Mouse (Mus musculus) intestine, postnatal 0 days (tissue): ENCODE measurements around the gene Osgep. TPM values are rescaled to one million over a fixed set of nuclear protein-coding genes. Genes with fewer than 3 reads are reported as not detected.

ENCODE experiments used
- ATAC-seq: fragments of 200-750 bp; cut with Nextera tagmentation; 2 replicates; pipeline ENCODE4 v1.8.0; 2017; ENCODE audit warnings: mild to moderate bottlenecking, moderate TSS enrichment, moderate library complexity
- H3K27ac ChIP-seq: fragments of 300-500 bp; sonication (generic); 2 replicates; pipeline ENCODE4 v1.5.1; 2014; ENCODE audit warnings: mild to moderate bottlenecking, low read depth, low read length, moderate library complexity
- H3K27me3 ChIP-seq: fragments of 300-500 bp; sonication (generic); replicated peaks from 2 replicates; pipeline ENCODE4 v1.6.1; 2014; ENCODE audit warnings: low read length, mixed read lengths; ENCODE audit not compliant: control insufficient read depth, insufficient read depth
- H3K36me3 ChIP-seq: fragments of 300-500 bp; sonication (generic); 2 replicates; pipeline ENCODE4 v1.6.1; 2014; ENCODE audit warnings: mild to moderate bottlenecking, moderate library complexity; ENCODE audit not compliant: control insufficient read depth, insufficient read depth
- H3K4me1 ChIP-seq: fragments of 300-500 bp; sonication (generic); replicated peaks from 2 replicates; pipeline ENCODE4 v1.6.1; 2014; ENCODE audit warnings: antibody characterized with exemption, low read length, mixed read lengths; ENCODE audit not compliant: control insufficient read depth, insufficient read depth
- H3K4me2 ChIP-seq: fragments of 300-500 bp; sonication (generic); replicated peaks from 2 replicates; pipeline ENCODE4 v1.6.1; 2014; ENCODE audit warnings: low read depth, mild to moderate bottlenecking, moderate library complexity
- H3K4me3 ChIP-seq: fragments of 300-500 bp; sonication (generic); 2 replicates; pipeline ENCODE4 v1.5.1; 2014; ENCODE audit warnings: low read depth, low read length
- H3K9ac ChIP-seq: fragments of 300-500 bp; sonication (generic); 2 replicates; pipeline ENCODE4 v1.6.1; 2014; ENCODE audit warnings: mild to moderate bottlenecking, low read depth, low read length
- H3K9me3 ChIP-seq: fragments of 300-500 bp; sonication (generic); 2 replicates; pipeline ENCODE4 v1.6.1; 2016; ENCODE audit warnings: mixed run types; ENCODE audit not compliant: control insufficient read depth
- CTCF ChIP-seq: sonication (generic); IDR thresholded peaks from 2 replicates; pipeline ENCODE4 v1.5.1; 2016; ENCODE audit warnings: low read depth, mild to moderate bottlenecking, control low read depth, antibody characterized with exemption, moderate library complexity
- WGBS: fragments of 180-500 bp; shearing (Covaris S2); extraction: QIAGEN DNeasy Blood & Tissue Kit; methylation state at CpG from one replicate; pipeline ENCODE4 v1.1.7; 2014; 5-methylcytosine and 5-hydroxymethylcytosine counted together
- polyA plus RNA-seq: library from polyadenylated mRNA; unstranded; fragments of >200 nt; fragmentation: Nextera tagmentation; extraction: Ambion mirVana; gene quantifications from 2 replicates; pipeline ENCODE4 v1.2.1, GENCODE M21; 2015

The Osgep gene
- polyA plus RNA-seq, 1 experiment from 2014 or later, result 56.8 TPM

GRCm38 (mm10) chr14:50876236-50876950 lies 48.3 kb downstream of the Osgep start:
- no peaks in the 10 kb centered on the region for H3K9me3 ChIP-seq
- H3K36me3 ChIP-seq, result no peaks in the 10 kb centered on the region
- no peak overlapping the region for H3K4me3 ChIP-seq
- WGBS, result 86% methylated on average over 6 of the region's 6 CpGs
- H3K9ac ChIP-seq, result no peak overlapping the region
- H3K4me2 ChIP-seq, result no peak overlapping the region
- no peaks in the 10 kb centered on the region for H3K4me1 ChIP-seq
- no peak for TF ChIP-seq CTCF
- ATAC-seq, result no peak
- H3K27me3 ChIP-seq, result no peaks in the 10 kb centered on the region
- H3K27ac ChIP-seq, result peak overlapping the region; percentile 50

DNA sequence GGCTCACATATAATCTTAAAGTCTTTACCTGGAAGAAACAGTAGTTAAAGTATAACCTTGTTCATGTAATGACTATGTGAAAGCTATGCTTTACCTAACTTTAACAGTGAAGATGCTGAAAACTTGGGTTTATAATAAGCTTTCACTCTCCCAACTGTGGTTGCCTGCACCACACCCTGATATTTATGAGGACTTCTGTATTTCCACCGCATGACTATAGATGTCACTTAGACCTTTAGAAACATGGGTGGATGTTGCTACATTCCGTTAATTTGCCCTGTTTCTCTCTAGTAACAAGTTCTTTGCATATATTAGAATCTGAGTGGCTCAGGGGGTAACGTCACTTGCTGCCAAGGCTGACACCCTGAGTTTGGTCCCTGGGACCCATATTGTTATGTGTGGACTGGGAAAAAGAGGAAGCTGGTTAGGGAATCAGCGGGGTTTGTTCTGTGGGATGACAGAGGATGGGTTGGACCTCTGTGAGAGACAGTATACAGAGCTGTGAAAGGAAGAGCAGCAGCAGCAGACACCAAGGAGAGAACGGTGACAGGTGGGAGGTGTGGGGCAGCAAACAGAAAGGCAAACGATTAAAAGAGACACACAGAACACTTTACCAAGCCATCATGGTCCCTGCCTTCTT lies 49.0 kb downstream of the Osgep start:
- no peaks in the 10 kb centered on the region for H3K9me3 ChIP-seq
- no peaks in the 10 kb centered on the region for H3K4me1 ChIP-seq
- no peak overlapping the region for H3K9ac ChIP-seq
- TF ChIP-seq CTCF, result no peak
- H3K27ac ChIP-seq, result peak overlapping the region; percentile 50
- ATAC-seq, result peak; percentile 49; the same call in 1 of the 2 replicates
- H3K36me3 ChIP-seq, result no peaks in the 10 kb centered on the region
- no peak overlapping the region for H3K4me3 ChIP-seq
- 60% methylated on average over 6 of the region's 6 CpGs for WGBS
- H3K27me3 ChIP-seq, result no peaks in the 10 kb centered on the region
- no peak overlapping the region; the same call in 1 of the 2 replicates for H3K4me2 ChIP-seq

- Histone ChIP-seq H3K27me3 (no peaks in the 10 kb centered on the region), H3K27ac (peak overlapping the region; percentile 42), H3K36me3 (no peaks in the 10 kb centered on the region), H3K9me3 (no peaks in the 10 kb centered on the region), H3K4me1 (no peaks in the 10 kb centered on the region), H3K4me2 (peak overlapping the region; percentile 38; the same call in 1 of the 2 replicates), H3K4me3 (no peak overlapping the region), H3K9ac (no peak overlapping the region)
- WGBS, result 68% methylated on average over 3 of the region's 3 CpGs
- no peak for TF ChIP-seq CTCF
- peak; percentile 70 for ATAC-seq
Measured at GRCm38 (mm10) chr14:50875175-50875574, 49.5 kb downstream of the Osgep start.

GRCm38 (mm10) chr14:50871284-50871683 lies 53.4 kb downstream of the Osgep start:
- Histone ChIP-seq H3K4me2 (no peak overlapping the region), H3K4me1 (peaks cover 8% of the 10 kb centered on the region; the same call in 1 of the 2 replicates), H3K36me3 (peaks cover 8% of the 10 kb centered on the region; the same call in 1 of the 2 replicates), H3K4me3 (no peak overlapping the region), H3K9me3 (no peaks in the 10 kb centered on the region), H3K9ac (no peak overlapping the region), H3K27ac (no peak overlapping the region), H3K27me3 (no peaks in the 10 kb centered on the region)
- 87% methylated on average over 2 of the region's 2 CpGs for WGBS
- no peak for ATAC-seq
- peak; percentile 34 for TF ChIP-seq CTCF

DNA sequence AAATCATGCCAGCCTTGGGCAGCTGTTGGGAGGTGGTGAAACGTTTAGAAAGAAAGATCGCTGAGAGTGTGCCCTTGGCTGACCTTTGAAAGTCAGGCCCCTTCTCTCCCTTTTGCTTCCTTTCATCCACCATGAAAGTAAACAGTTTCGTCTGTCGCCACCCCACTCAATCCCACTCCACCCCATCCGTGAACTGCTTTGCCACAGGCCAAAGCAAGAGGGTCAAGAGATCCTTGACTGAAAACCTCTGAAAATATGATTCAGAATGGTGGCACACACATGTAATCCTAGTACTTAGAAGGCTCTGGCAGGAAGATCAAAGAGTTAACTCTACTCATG lies 53.9 kb downstream of the Osgep start:
- peak overlapping the region; percentile 63 for H3K4me3 ChIP-seq
- H3K9ac ChIP-seq, result peak overlapping the region; percentile 64; the same call in 1 of the 2 replicates
- peak overlapping the region; percentile 97 for H3K27ac ChIP-seq
- H3K9me3 ChIP-seq, result no peaks in the 10 kb centered on the region
- no peaks in the 10 kb centered on the region for H3K27me3 ChIP-seq
- WGBS, result 31% methylated on average over 5 of the region's 5 CpGs
- no peak for TF ChIP-seq CTCF
- peak overlapping the region; percentile 77 for H3K4me2 ChIP-seq
- H3K4me1 ChIP-seq, result peaks cover 8% of the 10 kb centered on the region; the same call in 1 of the 2 replicates
- H3K36me3 ChIP-seq, result peaks cover 13% of the 10 kb centered on the region; the same call in 1 of the 2 replicates
- no peak for ATAC-seq
